Mouse (Mus musculus) left cerebral cortex, adult 2 months (tissue): Measurements from ENCODE around the gene Mrps18b. TPM values are rescaled to one million over a fixed set of nuclear protein-coding genes. Genes with fewer than 3 reads are reported as not detected.

Experiments used
- DNase-seq, 2 experiments: peaks; one replicate each; pipeline ENCODE4 v3.0.0; 2021 to 2022; ENCODE audit warnings: low spot score in 2 of 2, mixed read lengths in 1 of 2; ENCODE audit errors: extremely low spot score in 1 of 2
- H3K27ac ChIP-seq: fragments of 200-600 bp; 2 replicates; pipeline ENCODE4 v1.8.1; 2022
- H3K4me3 ChIP-seq: fragments of 200-600 bp; 2 replicates; pipeline ENCODE4 v1.8.1; 2022
- CTCF ChIP-seq: fragments of 200-600 bp; IDR thresholded peaks from 2 replicates; pipeline ENCODE4 v1.8.1; 2022; ENCODE audit warnings: antibody characterized with exemption, mild to moderate bottlenecking, moderate library complexity
- intact Hi-C: fragments of 180-260 bp; cut with DNase I; formaldehyde crosslinking; loops from one replicate; pipeline ENCODE4 v1.15.1; 2025
- total RNA-seq, 2 experiments: library from RNA; stranded (reverse); gene quantifications; 2 replicates each; pipeline ENCODE4 v1.2.3; 2021

Mrps18b gene
- total RNA-seq, 2 experiments from 2014 or later, result 38.0 to 44.3 TPM

- Histone ChIP-seq H3K27ac (no peak overlapping the region), H3K4me3 (no peak overlapping the region)
- TF ChIP-seq CTCF, result no peak
- no peak for DNase-seq
- intact Hi-C loops, result loop anchor here (10.0 kb wide), 1 partner anchor 134 kb away; no protein-coding TSS in a partner anchor
Measured at GRCm38 (mm10) chr17:35930627-35931026, 14.4 kb upstream of the Mrps18b start.

GRCm38 (mm10) chr17:35929534-35929933 is 13.3 kb upstream of the Mrps18b start:
- no peak for TF ChIP-seq CTCF
- DNase-seq, result no peak
- intact Hi-C loops, result loop anchor here (5.0 kb wide), 1 partner anchor 38 kb away; the partner anchor contains the start of gene Abcf1
- Histone ChIP-seq H3K27ac (no peak overlapping the region), H3K4me3 (no peak overlapping the region)

- intact Hi-C loops, result loop anchor here (5.0 kb wide), 1 partner anchor 40 kb away; the partner anchor contains the start of gene Abcf1
- DNase-seq, result no peak
- H3K4me3 ChIP-seq, result no peak overlapping the region
- H3K27ac ChIP-seq, result no peak overlapping the region
- no peak for TF ChIP-seq CTCF
Measured at GRCm38 (mm10) chr17:35927471-35927870, 11.3 kb upstream of the Mrps18b start.

DNA sequence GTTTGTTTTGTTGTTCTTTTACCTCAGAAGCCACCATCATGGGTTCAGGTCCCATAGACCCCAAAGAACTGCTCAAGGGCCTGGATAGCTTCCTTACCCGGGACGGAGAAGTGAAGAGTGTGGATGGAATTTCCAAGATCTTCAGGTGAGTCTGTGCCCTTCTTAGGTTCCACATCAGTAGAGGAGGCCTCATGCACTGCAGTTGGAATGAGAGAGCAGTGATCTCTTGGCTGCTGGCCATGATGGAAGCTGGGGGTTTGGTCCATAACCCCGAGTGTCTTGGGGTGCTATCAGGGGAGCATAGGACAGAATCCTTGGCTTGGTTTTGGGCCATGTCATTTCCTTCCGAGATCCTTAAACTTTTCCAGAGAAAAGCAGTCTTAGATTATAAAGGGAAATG is 7.1 kb upstream of the Mrps18b start:
- Histone ChIP-seq H3K27ac (no peak overlapping the region), H3K4me3 (no peak overlapping the region)
- TF ChIP-seq CTCF, result no peak
- no peak for DNase-seq
- intact Hi-C loops, result no loop called here

- intact Hi-C loops, result no loop called here
- no peak for DNase-seq
- no peak overlapping the region for H3K27ac ChIP-seq
- TF ChIP-seq CTCF, result no peak
- H3K4me3 ChIP-seq, result no peak overlapping the region
Measured at GRCm38 (mm10) chr17:35922566-35922965, 6.4 kb upstream of the Mrps18b start.

DNA sequence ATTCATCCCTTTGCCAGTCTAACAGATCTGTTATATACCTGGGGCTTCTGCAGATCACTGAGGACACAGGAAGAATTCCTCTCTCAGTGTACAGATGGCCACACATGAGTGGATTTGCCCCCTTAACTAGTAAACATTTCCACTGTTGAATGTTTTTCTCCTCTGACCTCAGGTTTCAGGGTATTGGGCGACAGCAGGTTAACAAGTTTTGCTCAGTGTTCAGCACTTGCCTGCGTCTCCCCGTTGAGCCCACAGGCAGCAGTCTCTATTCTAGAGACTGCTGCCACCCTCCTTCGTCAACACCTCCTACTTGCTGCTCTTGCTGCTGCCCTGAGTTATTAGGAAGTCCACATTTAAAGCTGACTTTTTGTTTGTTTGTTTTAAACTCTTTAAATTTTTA is 5.5 kb upstream of the Mrps18b start:
- no peak for TF ChIP-seq CTCF
- intact Hi-C loops, result no loop called here
- Histone ChIP-seq H3K4me3 (no peak overlapping the region), H3K27ac (no peak overlapping the region)
- DNase-seq, result no peak

DNA sequence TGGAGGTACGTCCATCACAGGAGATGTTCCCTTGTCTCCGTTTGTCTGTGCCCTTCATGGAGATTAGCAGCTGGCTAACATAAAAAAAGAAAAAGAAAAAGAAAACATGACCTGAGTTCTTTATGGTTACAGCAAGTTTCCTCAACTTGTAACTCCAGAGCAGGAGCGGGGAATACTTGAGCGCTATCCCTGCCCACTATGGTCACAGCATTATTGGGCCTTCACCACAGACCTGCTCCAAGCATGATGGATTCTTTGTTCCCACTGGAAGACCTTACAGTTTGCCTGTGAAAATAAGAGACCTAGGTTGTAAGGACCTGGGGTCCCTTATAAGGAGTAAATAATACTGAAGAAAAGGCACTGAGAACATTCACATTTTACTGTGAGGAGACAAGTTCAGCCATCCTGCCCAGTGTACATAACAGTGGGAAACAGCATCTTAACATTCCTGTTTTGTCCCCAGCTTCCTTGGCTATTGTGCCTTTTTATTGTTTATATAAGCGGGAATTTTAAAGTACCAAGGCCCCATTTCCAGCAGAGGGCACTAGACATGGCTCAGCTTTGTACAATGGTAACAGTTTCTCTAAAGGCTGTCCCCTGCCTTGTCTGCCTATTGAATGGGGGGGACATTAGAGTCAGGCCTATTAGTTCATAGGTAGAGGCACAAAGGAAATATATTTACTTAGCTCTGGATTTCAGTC is 4.8 kb upstream of the Mrps18b start:
- H3K4me3 ChIP-seq, result no peak overlapping the region
- intact Hi-C loops, result no loop called here
- peak; percentile 75 for TF ChIP-seq CTCF
- DNase-seq, result no peak
- peak overlapping the region; percentile 51 for H3K27ac ChIP-seq

- peak overlapping the region; percentile 47; the same call in 1 of the 2 replicates for H3K4me3 ChIP-seq
- H3K27ac ChIP-seq, result peak overlapping the region; percentile 100; the same call in 1 of the 2 replicates
- no peak for DNase-seq
- no peak for TF ChIP-seq CTCF
- intact Hi-C loops, result no loop called here
Measured at GRCm38 (mm10) chr17:35920384-35920783, 4.2 kb upstream of the Mrps18b start.

- peak overlapping the region; percentile 100 for H3K27ac ChIP-seq
- peak overlapping the region; percentile 47 for H3K4me3 ChIP-seq
- intact Hi-C loops, result loop anchor here (5.0 kb wide), 1 partner anchor 83 kb away; the partner anchor contains the start of gene Tubb5
- DNase-seq, result no peak
- no peak for TF ChIP-seq CTCF
Measured at GRCm38 (mm10) chr17:35919864-35920301, 3.7 kb upstream of the Mrps18b start.

- peak overlapping the region; percentile 100 for H3K27ac ChIP-seq
- DNase-seq, result peak; percentile 86 to 91
- intact Hi-C loops, result loop anchor here (5.0 kb wide), 1 partner anchor 82 kb away; the partner anchor contains the start of gene Tubb5
- H3K4me3 ChIP-seq, result peak overlapping the region; percentile 75
- TF ChIP-seq CTCF, result no peak
Measured at GRCm38 (mm10) chr17:35919060-35919715, 3.0 kb upstream of the Mrps18b start.

DNA sequence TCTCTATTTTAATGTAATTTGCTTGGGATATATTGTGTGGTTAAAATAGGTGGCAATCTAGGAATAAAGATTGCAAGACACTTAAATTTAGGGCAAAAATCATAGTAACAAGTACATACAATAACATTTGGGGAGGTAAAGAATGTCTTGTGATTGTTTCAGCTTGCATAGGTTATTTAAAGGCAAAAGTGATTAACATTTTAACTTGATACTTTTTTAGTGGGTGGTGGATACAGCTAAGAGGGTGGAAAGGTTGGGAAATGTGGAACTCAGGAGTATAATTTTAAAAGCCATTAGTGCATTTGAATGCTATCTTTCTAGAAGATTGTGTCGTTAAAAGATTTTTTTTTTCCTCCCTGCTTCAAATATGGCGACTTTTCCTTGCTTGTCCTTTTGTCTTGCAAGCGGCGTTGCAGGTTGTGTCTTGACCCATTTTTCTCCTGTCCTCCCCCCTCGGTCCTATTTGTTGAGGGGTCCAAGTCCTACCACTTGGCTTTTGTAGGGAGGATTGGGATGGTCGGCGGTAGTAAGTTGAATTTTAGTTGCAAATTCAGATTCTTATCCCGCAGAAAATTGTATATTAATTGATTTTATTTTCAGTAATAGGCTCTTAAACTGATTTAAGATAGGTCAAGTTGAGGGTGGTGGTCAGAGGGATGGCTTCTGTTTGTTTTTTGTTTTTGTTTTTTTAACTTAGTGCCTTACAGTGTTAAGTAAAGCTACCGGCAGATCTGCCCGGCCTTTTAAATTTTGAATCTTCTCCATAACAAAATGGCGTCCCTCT is 2.3 kb upstream of the Mrps18b start:
- no peak for TF ChIP-seq CTCF
- H3K27ac ChIP-seq, result peak overlapping the region; percentile 100
- peak overlapping the region; percentile 75 for H3K4me3 ChIP-seq
- DNase-seq, result no peak
- intact Hi-C loops, result loop anchor here (5.0 kb wide), 1 partner anchor 81 kb away; the partner anchor contains the start of gene Tubb5
